Mouse (Mus musculus) ES-E14 (cell line): ENCODE results near the gene Cybrd1.

ENCODE experiments used
- HCFC1 ChIP-seq: IDR thresholded peaks from 2 replicates; pipeline ENCODE4 v1.6.1; 2012; ENCODE audit warnings: low read length, inconsistent platforms, borderline replicate concordance; ENCODE audit not compliant: insufficient read depth
- ZC3H11A ChIP-seq: IDR thresholded peaks from 2 replicates; pipeline ENCODE4 v1.6.1; 2012; ENCODE audit warnings: low read depth, mild to moderate bottlenecking, inconsistent platforms, low read length, borderline replicate concordance
- ZNF384 ChIP-seq: IDR thresholded peaks from 2 replicates; pipeline ENCODE4 v1.6.1; 2012; ENCODE audit warnings: low read depth, low read length, inconsistent platforms

DNA sequence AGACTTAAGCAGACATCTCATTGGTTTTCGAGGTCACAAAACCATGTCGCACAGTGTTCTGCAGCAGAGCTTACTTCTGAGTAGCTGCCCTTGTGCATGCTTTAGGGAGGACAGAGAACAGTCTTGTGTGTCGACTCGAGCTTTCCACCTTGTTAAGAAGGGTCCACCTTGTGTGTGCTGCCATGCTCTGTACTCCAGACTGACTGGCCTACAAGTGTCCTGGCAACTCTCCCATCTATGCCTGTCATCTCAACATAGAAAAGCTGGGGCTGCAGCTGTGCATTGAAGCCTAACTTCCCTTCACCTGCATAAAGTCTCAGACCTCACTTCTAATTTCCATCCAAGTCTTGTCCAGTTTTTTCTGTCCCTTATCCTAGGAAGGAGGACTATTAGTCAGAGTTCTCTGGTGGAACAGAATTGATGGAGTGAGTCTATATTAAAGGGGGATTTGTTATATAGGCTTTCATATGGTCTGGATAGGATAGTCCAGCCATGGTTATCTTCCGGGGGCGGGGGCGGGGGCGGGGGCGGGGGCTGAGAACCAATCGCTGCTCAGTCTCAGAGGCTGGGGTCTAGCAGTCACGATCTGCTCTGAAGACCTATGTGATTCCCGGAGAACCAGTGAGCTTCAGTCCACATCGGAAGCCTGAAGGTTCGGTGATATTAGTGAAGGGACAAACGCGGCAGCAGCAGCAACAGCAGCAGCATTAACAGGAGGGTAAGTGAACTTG, 42.0 kb downstream of the Cybrd1 start:
- TF ChIP-seq HCFC1: no peak
- no peak for TF ChIP-seq ZC3H11A
- TF ChIP-seq ZNF384: no peak
